Mouse (Mus musculus): ENCODE data around the gene Tecr.

DNA sequence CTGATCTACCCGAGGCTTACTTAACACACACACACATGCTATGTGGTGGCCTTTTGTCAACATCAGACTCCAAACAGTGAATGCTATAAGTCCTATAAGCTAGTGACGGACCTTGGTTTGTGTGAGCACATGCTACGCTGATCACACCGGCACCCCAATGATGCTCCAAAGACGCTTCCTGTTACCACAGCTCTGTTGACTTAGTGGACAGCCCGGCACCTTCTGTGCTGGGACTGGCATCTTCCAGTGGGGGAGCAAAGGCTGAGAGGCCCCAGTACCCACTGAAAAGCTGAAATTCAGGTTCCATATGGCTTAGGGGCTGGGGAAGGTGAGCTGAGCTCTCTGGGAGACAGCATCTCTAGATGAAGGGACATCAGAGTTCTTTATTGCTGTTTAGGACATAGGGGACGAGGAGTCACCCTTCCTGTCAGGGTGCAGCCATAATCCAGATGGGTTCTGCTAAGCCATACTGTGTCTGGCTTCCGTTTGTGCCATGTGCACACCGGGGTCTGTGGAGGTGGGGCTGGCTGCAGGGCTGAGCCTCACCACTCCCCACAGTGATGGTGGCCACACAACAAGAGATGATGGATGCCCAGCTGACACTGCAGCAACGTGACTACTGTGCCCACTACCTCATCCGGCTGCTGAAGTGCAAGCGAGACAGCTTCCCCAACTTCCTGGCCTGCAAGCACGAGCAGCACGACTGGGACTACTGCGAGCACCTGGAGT, 37.3 kb downstream of the Tecr start:
- TF ChIP-seq CTCF (IDR thresholded peaks at IDR 0.05; ENCODE audit: insufficient read depth, low read depth, low read length) (no peak), POLR2A (IDR thresholded peaks at IDR 0.05; ENCODE audit: insufficient read depth, low read depth, low read length) (no peak)

Data from olfactory bulb, adult 2 months (tissue).